Mouse (Mus musculus) c-Kit-positive CD71-positive TER-119-negative erythroid progenitor cells, embryonic 14.5 days (primary cell): ENCODE results near the gene Isg20.

ENCODE experiments used
- DNase-seq: peaks from one replicate; pipeline ENCODE4 v3.0.0-alpha.2; 2013; ENCODE audit warnings: low read depth

Isg20 gene

DNA sequence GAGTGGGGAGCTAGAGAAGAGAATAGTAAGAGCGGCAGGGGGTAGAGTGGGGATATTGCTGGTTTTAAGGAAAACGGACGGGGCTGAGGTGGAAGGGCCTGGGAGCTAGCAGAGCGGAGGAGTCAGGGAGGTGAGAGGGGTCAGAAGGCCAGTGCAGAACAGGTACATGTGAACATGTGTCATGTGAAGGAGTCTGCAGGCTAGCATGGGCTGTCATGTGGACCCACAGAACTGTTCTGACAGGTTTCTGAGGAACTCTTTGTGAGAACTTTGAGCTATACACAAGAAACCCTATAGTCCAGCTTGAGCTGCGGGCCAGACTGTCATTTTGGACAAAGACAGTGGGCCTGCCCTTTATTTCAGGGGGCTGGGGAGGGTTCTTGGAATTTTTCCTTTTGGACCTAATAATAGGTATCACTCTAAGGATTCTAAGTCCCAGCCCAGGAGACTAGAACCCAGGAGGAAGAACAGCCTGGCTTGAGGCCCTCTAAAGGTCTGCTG is at the start of gene Isg20:
Isg20 (plus strand) TSS at position 451 of the 501 bp plus-strand sequence.
- DNase-seq = no peak

DNA sequence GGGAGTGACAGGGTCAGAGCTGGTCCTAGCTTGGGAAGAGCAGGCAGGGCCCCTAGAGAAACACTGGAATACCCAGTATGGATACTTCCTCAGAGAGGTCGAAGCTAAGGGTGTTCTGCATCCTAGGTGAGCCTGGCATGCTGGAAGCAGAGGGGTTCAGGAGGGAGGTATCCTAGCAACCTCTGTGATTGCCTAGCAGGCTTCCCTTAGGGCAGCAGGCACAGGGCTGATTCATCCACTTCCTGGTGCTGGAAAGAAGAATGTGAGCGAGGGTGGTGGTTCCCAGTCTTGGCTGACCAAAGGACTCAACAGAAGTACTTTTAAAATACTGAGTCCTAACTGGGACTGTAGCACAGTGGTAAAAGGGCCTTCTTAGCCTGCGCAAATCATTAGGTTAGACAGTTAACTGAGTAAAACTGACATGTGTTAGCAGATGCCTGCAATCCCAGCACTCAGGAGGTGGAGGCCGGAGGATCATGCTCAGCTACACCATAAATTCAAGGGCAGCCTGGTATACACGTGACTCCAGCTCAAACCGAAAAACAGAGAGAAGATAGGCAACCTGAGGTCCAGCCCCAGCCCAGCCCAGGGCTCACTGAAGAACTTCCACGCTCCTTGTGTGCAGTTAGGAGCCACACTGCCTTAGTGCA is 49.3 kb upstream of the Isg20 start:
- DNase-seq = no peak

DNA sequence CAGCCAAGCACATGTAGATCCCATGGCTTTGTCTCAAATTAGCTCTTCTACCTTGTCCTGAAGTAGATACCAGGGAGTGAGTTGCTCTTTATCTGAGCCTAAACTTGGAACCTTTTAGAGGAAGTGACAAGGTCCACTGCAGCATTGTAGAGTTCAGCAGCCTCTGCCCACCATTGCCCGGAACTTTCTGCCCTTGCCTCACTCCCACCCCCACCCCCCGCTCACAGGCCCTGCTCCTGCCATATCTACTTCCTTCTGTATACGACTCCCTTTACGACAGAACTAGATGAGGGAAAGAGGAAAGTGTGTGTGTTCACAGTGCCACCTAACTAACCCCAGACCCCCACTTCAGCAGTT is 48.8 kb upstream of the Isg20 start:
- DNase-seq = no peak

DNA sequence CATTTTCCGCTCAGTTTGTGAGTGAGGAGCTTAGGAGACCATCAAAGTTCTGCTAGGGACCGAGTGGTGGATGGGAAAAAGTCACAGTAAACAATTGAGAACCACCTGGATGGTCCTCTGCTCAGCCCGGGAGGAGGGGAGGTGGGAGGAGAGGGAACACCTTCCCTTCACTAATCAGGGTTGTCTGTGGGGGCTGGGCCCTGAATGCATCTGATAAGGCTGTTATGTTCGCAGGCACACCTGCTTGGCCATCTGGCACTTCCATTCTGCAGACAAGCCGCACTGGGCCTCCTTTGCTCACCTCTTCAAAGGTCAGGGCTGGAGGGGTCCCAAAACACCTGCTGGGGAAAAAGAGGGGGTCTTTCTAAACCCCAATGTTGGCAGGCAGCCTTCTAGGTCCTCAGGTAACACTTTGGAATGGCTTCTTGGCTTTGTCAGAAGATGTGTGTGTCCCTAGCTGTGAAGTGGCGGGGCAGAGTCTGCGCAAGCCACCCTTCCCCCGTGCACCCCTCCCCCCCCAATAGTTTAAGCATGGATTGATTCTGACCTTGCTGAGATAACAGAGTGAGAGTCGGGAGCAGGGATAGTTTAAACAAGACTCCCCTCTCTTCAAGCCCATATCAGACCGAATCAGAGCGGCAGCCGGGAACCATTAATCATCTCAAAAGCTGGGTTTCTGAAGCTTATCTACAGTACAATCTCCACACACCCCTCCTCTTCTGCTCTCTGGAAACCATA is 47.8 kb upstream of the Isg20 start:
- DNase-seq = no peak

DNA sequence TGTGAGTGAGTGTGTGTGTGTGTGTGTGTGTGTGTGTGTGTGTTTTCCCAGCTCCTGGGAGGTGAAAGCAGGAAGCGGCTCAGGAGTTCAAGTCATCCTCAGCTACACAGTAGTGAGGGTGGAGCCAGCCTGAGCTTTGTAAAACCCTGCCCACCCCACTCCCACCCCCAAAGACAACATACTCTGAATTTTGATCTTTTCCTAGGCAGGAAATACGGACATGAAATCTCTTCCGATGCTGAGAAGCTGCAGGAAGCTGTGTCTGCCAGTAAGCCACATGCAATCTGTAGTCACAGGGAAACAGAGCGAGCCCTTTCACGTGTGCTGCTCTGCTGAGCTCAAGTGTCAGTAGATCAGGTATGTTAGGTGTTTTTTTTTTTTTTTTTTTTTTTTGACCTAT is 44.5 kb upstream of the Isg20 start:
- no peak for DNase-seq

DNA sequence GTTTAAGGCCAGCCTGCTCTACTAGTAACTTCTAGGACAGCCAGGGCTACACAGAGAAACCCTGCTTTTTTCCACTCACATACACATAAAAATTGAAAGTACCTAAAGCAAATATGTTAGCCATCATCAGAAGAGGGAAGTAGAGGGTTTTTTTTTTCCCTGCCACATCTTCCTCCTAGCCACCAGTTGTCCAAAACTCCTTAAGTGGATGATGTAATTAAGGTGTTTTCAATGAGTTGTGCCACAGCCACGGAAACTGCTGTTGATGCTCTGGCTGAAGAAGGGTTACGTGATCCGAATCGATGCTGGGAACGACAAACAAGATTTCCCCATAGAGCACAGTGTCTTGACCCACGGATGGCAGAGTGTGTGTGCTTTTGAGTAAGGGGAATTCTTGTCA is 40.9 kb upstream of the Isg20 start:
- DNase-seq = no peak

DNA sequence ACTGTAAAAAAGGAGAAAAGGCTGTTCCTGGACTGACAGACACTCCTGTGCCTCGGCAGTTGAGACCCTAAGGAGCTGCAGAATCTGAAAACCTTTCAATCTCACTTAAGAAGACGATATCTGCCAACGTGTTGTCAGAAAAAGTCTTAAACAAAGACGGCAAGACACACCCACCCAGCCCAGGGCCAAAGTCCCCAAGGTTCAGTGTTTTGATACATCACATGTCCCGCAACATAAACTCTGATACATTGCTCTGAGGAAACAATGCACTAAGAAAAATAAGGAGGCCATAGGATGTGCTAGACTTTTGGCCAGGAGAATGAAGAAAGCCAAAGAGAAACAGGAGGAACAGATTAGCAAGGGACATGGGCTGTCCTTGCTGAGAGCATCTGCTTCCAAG is 40.4 kb upstream of the Isg20 start:
- DNase-seq = no peak

DNA sequence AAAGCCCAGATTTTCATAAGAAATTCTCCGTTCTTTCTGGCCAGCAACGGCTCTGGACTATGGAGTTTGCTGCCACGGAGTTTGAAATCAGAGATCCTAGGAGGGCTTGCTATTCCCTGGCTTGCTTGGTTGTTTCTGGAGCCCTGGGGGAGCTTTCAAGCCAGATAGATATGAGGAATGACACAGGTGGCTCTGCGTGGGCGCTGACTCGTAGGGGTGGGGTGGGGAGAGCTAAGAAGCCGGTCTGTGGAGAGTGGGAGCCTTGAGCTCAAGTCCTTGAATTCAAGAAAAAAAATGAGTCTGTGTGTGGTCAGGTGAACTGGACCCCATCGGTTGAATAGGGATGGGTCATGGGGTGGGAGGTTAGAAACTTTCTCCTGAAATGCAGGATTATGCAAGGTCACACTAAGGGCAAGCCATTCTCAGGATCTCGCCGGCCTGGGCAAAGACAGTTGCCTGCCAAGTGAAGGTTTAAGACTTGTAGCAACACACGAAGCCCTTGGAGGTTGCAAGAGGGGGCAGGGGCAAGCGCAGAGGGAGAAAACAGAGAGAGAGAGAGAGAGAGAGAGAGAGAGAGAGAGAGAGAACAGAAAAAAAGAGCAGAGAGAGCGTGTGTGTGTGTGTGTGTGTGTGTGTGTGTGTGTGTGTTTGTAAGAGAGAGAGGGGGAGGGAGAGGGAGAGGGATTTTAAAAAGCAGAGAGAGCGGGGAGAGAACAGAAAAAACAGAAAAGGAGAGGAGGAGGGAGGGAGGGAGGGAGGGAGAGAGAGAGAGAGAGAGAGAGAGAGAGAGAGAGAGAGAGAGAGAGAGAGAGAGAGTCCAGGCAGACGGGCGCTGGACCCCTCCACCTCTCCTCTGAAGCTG is 31.4 kb upstream of the Isg20 start:
- no peak for DNase-seq

DNA sequence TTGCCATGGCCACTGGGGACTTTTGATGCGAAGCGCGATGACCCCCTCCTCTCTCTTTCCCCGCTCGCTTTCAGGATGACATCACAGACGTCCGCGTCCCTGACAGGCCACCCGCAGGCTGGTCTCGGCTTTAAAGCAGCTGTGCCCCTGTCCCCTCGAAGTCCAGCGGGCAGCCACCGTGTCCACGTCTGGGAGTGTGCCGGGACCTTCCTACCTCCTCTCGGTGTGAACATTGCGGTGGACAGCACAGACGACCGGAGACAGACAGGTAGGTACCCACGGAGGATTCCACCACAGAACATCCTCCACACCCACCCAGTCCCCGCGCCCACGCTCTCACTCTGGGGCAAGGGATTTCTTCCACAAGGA is 30.8 kb upstream of the Isg20 start:
- DNase-seq = no peak

DNA sequence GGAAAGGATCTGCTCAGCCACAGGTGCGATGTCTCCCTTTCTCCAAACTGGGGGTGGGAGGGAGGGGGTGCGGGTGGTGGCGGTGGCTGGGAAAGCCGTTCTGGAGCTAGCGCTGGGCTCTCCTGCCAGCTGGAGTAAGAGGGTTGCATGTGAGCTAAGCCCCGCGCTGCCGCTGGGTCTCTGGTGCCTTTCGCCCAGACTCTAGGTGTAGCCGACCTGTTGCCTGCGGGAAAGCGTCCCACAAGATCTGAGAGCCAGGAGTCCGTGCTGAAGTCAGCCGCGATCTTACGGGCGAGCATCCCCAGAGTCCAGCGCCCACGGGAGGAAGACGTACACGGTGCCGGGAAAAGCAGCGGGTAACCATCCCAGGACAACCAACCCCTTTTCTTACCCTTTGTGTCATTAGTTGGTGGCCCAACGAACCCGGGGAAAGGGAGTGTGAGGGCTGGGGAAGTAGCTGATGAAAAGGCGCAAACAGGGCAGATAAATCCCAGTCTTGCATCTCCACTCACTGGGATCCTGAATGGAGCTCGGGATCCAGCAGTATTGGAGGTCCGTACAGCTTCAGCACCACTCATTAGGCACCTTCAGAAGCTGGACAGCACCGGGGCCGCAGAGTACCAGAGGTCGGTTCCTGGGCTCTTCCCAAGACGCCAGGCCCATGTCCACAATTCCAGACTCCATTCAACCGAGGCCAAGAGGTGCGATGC is 30.1 kb upstream of the Isg20 start:
- no peak for DNase-seq

DNA sequence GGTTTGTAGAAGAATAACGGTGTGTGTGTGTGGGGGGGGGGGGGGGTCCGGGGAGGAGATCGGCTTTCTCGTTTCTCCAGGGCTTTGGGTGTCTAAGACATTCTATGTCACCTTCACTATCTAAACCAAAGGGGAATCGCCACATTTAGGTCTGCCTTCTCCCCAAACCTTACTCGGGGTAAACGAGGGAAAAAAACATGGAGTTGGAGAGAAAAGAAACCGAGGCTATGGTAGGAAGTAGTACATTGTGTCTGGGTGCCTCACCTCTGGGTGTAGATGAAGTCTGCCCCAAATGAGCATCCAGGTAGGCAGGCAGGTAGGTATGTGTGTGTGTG is 29.5 kb upstream of the Isg20 start:
- DNase-seq = no peak

DNA sequence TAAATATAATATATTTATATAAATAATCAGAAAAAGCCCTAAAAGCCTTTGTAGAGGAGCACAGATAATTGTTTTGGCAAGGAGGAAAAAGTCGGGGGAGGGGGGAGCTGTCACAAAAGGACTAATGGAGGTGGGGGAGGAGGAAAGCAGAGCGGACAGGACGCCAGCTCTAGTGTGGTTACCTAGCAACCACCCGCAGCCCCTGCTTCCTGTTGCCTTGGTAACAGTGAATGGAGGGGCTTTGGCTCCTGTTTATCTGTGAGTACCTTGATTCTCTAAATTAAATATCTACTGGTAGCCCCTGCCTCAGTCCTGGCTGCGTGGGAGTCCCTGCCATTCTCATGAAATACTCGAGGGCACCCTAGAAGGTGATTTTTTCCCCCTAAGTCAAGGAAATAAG is 29.1 kb upstream of the Isg20 start:
- no peak for DNase-seq

DNA sequence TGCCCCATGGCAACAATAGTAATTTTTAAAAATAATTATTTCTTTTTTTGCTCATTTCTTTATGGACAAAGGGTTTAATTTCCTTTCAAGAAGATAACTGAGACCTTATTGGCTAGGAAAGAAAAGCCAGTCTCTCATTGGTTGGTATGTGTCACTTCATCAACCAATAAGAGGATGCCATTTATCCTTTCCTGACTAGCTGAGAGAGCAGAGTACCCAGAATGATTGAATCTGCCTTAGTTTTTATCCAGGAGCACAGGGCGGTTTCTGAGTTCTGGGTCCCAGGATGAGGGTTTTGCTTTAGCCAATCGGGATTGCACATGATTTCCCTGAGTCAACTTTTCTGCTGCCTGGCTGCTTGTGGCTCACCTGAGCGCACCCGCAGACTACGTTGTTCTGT is 27.8 kb upstream of the Isg20 start:
- no peak for DNase-seq

DNA sequence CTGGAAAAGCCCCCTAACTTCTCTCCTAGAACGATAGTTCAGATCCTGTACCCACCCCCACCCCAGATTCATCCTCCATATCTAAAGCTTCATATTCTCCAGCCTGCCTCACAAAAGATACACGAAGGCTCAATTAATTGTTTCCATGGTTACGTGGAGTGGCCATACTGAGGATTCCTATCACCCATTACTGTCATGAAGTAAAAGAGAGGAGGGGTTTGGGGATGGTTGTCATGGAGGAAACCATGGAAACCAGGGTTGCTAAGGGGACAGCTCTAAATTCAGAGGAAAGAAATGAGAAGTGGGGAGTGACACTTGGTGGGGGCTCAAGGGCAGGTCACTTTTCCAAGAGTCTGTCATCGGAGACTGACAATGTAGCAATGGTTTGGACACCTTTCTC is 26.7 kb upstream of the Isg20 start:
- DNase-seq = no peak

DNA sequence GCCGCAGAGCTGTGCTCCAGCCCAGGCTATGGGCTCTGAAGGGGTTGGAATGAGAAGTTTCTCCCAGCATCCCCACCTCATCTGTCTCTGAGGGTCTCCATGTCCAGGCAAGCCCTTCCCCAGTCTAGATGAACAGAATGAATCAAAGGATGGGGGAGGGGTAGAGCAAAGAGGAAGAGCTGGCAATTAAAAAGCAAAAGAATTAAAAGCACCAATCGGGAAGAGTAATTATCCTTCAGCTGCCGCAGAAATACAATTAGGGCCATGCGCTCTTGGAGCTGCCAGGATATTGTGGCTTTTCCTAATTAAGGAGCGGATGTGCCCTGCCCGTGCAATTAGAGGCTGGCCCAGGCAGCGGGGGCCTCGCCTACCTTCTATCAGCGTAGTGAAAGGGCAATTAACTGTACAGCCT is 25.8 kb upstream of the Isg20 start:
- no peak for DNase-seq

DNA sequence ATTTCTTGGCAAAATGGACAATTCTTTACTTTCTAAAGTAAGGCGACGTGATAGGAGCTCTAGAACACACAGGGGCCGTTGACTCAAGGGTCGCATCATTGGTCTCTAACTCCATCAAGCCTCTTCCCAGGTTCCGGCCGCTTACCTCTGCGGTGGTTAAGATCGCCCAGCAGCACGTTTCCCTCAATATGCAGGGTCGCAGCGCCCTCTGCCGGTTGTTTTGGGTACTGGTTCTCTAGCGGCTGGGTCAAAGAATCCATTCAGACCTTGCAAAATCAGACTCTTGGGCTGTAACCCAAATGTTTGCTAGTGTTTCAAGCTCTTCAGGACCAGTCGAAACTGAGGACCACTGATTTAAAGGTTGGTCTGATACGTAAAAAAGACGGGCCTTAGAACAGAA is 22.6 kb upstream of the Isg20 start:
- DNase-seq = peak; percentile 72

DNA sequence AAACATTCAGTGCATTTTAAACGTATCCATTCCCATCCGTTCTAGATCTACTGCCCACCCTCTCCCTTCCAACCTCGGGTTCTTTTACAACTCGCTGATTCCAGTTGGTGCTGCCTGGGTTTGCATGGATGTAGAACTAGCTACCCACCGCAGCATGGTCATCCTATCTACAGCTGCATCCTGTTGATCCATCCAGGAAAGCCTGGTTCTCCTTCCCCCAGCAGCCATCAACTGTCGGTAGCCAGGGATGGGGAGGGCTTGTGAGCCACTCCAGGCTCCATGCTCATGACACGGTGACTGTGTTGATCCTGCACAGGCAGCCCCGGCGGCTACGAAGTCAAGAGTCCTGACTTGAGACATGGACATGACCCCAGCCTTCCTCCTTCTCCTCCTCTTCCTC is 19.3 kb upstream of the Isg20 start:
- no peak for DNase-seq

DNA sequence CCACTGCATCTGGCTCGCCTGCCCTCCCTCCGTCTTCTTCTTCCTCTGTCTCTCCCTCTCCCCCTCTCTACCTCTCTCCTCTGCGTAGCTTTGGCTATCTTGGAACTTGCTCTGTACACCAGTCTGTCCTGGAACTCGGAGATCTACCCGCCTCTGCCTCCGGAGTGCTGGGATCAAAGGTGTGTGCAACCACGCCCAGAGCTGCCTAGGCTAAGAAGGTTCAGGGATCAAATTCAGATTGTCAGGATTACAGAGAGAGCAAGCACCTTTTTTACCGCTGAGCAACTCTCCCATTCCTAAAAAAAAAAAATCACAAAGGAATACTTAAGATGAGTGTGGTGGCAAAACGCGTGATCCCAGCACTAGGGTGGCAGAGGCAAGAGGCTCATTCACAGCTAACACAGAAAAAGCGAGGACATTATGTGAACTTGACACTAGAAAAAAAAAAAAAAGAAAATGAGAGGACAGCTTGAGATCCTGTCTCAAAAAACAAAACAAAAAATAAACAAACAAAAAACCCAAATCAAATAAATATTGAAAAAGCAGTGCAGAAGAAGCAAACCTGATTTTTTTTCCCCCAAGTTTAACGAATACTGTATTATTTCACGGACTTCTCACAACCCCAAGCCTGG is 18.1 kb upstream of the Isg20 start:
- no peak for DNase-seq

DNA sequence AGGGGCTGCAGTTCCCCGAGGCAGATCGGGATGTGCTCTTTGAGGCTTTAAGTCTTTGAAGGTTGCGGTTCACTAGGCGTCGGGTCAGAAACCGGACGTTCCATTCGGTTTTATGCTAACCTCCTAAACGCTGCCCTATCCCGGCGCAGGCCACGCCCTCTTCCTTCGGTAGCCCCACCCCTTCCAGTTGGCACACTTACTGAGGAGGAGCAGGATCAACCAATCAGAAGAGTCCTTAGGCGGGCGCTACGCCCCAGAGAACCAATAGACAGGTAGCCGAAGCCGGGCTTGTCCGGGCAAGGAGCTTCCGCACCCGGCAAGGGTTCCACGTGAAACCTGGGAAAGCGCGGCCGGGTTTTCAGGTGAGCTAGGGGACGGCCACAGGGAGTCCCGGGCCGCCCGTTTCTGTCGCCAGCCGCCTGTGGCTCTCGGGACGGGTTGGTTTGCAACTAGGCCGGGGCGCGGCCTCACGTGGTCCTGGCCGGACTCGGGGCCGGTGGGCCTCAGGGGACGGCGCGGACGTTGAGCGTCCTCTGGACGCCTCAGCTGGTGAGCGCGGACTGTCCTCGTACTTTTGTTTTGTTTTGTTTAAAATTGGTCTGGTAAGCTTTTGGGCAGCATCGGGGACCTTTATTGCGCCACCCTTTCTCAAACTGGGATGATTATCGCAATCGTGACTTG is 17.4 kb upstream of the Isg20 start, which contains the start of gene Aen:
Aen (plus strand) TSS at position 202 of the 681 bp plus-strand sequence.
- peak; percentile 99 for DNase-seq

DNA sequence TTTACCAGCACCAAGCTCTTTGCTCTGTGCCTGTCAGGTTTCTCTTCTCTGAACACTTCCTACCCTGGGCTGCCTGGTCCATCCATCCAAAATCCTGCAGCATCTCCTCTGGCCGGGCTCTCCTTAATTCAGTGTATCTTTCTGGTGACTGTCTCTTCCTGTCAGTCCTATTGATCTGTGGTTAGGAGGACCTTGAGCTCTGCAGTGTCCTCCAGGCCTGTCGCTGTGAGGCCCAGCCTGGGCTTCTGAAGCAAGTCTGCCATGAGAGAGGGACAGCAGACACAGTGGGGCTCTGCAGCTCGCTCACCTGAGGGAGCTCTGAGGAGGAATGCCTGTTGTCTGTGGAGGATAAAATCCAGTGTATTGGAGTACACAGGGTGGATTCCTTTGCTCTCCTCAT is 15.7 kb upstream of the Isg20 start:
- no peak for DNase-seq

DNA sequence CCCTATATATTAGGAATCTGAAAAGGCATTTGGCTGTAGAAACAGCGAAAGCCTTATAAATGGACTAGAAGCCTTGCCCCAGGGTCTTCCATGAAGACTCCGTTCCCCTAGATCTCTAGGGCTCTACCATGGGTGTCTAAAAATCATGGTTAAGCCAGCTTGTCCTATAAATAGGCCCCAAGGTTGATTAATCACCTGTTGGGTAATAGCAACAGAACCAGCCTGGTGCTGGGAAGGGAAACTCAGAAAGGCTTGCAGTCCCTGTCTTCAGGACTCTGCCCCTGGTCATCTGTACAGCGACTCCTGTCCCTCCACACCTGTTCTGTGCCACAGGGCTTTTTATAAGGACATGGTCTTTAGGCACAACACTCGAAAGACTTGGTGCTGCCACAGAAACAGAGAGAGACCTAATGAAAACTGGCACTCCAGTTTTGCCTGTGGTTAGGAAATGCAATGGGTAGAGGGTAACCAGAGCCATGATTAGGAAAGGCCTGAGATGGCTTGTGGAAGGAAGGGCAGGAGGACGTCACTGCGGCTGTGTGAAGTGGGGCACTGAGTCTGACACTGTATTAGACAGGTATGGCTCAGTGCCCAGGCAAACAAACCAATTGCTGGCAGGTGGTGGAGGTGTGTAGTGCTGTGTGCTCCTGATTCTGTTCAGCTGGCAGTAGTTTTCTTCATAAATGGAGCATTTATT is 9.9 kb upstream of the Isg20 start:
- no peak for DNase-seq
